Mouse (Mus musculus) bone marrow, adult 2 months (tissue): ENCODE data around the gene Tgfbr2.

Experiments used
- CTCF ChIP-seq: fragments of 200-500 bp; IDR thresholded peaks from 2 replicates; pipeline ENCODE4 v1.5.1; 2011; ENCODE audit warnings: low read length, control low read depth; ENCODE audit not compliant: control insufficient read depth, insufficient read depth
- POLR2A ChIP-seq: fragments of 200-500 bp; IDR thresholded peaks from 2 replicates; pipeline ENCODE4 v1.6.1; 2011; ENCODE audit warnings: low read depth, mild to moderate bottlenecking, control low read depth, low read length, borderline replicate concordance; ENCODE audit not compliant: control insufficient read depth

- no peak for TF ChIP-seq POLR2A
- TF ChIP-seq CTCF = no peak
Observed at GRCm38 (mm10) chr9:116192253-116192652, 17.1 kb upstream of the Tgfbr2 start.
